Mouse (Mus musculus) kidney, postnatal 25 days (tissue): Measurements from ENCODE around the gene Mzf1.
A peak's percentile ranks its signal among the peaks of the same experiment; 100 is the strongest.

Source experiments
- DNase-seq, 2 experiments: peaks; one replicate each; pipeline ENCODE4 v3.0.0; 2021; ENCODE audit warnings: mixed read lengths in 2 of 2

Gene Mzf1

GRCm38 (mm10) chr7:13034148-13034977 lies 20.2 kb downstream of the Mzf1 start, which contains the start of gene Chmp2a:
Gene Chmp2a, minus strand, starts transcription at chr7:13034807.
- peak; percentile 98 to 99 for DNase-seq

GRCm38 (mm10) chr7:13033451-13034147 lies 21.0 kb downstream of the Mzf1 start:
- peak in 1 of 2 experiments; percentile 32 for DNase-seq

DNA sequence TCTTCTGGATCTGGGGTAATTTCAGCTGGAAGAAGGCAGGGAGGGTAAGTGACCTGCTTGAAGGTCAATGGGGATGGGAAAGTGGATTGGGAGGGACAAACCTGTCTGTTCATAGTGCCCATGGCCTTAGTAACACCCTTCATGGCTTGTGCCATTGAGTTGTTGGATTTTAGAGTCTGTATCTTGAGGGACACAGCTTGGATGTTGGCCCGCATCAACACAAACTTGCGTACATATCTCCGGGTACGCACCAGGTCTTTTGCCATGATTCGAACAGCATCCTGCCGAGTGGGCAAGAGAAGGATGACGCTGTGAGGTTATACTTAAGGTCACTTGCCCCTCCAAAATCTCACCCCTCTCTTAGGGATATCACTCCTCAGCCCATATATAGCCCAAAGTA lies 22.0 kb downstream of the Mzf1 start:
- no peak for DNase-seq

DNA sequence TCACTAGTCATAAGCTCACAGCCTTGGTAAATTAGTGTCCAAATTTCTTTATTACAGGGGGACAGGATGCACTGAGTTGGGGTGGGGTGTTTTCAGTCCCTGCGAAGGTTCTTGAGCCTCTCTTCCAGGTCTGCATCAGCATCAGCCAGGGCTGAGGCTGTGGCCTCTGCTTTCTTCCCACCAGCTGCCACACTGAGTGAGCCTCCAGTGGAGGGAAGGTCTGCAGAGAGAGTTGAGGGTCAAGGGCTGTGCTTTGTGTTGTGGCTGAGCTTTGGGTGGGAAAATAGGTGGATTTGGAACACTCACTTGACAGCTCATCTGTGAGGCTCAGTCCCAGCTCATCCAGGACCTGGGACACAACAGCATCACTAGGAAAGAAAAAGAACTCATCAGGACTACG lies 22.6 kb downstream of the Mzf1 start:
- DNase-seq = no peak

- DNase-seq = peak; percentile 36 to 45
These were observed 23.5 kb downstream of the Mzf1 start for GRCm38 (mm10) chr7:13031069-13031468.

DNA sequence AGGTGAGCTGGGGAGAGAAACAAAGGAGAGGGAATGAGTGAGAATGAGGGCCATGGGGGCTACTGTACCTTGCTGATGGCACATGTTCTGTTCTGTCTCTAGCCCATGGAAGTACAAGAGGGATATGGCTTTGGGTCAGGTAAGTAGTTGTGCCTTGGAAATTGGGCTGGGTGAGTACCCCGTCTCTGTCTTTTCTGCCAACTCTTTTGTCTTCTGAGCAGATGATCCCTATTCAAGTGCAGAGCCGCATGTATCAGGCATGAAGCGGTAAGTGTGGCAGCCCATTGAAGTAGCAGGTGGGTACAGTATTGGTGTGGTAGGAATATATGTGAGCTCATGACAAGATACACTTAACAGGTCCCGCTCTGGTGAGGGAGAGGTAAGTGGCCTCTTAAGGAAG lies 25.6 kb downstream of the Mzf1 start:
- DNase-seq = peak in 1 of 2 experiments; percentile 28

- no peak for DNase-seq
These were observed 29.0 kb downstream of the Mzf1 start for GRCm38 (mm10) chr7:13025511-13026112.

DNA sequence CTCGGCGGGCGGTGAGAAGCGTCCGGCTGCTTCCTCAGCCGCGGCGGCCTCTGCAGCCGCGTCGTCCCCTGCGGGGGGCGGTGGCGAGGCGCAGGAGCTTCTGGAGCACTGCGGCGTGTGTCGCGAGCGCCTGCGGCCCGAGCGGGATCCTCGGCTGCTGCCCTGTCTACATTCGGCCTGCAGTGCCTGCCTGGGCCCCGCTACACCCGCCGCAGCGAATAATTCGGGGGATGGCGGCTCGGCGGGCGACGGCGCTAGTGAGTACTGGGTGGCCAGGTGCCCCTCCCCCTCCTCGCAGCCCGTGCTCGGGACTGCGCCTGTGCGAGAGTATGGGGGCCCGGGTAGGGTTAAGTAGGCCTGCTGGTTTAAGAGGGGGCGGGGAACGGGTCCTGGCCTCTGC lies 29.8 kb downstream of the Mzf1 start:
- DNase-seq = peak; percentile 73 to 88

- peak; percentile 92 to 94 for DNase-seq
These were observed 30.4 kb downstream of the Mzf1 start for GRCm38 (mm10) chr7:13023928-13024731.

GRCm38 (mm10) chr7:13022773-13023535 lies 31.6 kb downstream of the Mzf1 start:
- peak; percentile 77 to 91 for DNase-seq

DNA sequence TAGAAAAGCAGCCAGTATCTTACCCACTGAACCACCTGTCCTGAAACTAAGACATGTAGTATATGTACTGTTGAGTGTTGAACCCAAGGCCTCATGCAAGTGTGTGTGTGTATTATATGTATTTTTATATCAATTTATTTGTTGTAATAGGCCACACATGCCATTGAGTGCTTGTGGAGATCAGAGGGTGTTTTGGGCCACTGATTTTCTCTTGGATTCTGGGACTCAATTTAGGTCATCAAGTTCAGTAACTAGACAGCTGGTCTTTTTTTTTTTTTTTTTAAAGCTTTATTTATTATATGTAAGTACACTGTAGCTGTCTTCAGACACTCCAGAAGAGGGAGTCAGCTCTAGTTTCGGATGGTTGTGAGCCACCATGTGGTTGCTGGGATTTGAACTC lies 39.3 kb downstream of the Mzf1 start:
- DNase-seq = no peak

GRCm38 (mm10) chr7:13014275-13014839 lies 40.2 kb downstream of the Mzf1 start:
- no peak for DNase-seq

DNA sequence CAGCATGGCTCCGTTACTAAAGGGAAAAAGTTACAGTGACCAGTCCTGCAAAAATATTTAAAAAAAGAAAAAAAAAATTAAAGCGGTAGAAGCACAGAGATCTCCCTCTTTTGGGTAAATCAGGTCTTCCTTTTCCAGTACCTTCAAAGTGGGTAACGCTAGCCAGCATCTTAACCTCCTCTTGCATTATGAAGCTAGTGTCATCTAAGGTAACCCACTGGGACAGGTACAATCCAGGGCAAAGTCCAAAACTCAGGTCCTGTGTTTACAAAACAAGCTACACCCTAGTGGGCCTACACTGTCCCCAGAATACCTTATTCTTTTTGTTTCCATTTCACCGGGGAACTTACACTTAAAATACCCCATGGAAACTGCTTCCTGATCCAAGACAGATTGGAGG lies 40.9 kb downstream of the Mzf1 start:
- DNase-seq = no peak

- DNase-seq = no peak
These were observed 44.3 kb downstream of the Mzf1 start, which contains the start of gene Zbtb45 for GRCm38 (mm10) chr7:13010005-13010908. Gene Zbtb45, minus strand, starts transcription at chr7:13010034.

- peak; percentile 93 to 96 for DNase-seq
These were observed 45.2 kb downstream of the Mzf1 start for GRCm38 (mm10) chr7:13009143-13010004.

DNA sequence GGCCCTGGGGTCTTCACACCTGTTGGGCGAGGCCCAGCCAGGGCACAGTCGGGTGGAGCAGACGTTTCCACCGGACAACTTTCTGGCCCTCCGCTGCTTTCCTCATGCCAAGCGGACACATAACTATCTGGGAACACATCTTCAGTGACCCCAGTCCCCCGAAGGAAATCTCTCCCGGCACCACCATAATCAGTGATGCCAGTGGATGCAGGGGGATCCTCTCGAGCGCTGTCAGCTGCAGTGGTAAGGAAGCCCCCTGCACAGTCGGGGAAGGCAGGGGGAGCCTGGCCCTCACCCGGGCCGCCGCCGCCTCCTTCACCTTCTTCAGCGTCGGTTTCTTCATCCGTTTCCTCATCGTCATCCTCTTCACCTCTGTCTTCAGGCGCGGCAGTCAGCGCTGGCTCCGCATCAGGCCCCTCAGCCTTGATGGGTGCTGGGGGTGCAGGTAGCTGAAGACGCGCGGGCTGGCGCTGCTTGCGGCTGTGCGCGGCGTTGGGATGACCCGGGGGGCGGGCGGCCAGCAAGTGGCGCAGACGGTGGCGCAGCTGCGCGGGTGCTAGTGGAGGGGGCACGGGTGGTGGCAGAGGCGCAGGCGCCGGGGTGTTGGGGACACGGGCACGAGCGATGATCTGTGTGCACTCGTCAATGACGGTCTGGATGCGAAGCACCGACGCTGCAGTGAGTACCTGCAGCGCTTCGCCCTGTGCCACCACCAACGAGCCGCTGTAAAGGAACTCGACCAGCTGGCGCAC lies 47.0 kb downstream of the Mzf1 start:
- DNase-seq = no peak

DNA sequence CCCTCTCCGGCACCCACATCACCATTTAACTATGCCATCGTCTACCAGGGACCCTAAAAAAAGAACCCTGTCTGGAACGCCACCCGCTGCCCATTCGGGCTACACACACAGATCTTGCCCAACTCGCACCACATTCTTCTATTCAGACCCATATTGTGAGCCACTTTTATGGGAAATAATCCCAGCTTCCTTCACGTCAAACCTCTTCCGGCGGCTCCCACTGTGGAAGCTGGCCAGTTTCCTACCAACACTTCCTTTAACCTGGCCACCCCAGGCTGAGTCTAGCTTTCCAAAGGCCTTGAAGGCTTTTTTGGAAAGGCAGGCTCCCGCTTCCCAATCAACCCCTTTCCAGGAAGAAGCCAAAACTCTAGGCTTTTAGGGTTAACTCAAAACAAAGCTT lies 48.0 kb downstream of the Mzf1 start:
- peak; percentile 49 for DNase-seq

- no peak for DNase-seq
These were observed 48.6 kb downstream of the Mzf1 start for GRCm38 (mm10) chr7:13006011-13006410.

GRCm38 (mm10) chr7:13003380-13003779 lies 51.2 kb downstream of the Mzf1 start:
- DNase-seq = no peak
